Mouse (Mus musculus) frontal cortex, postnatal 10 days (tissue): ENCODE data around the gene Ppat.
"Not testable (repeated sequence)": the region's sequence is repeated elsewhere in the genome, so short reads cannot be mapped to it uniquely, and the experiment has no call there.

ENCODE experiments used
- DNase-seq, 2 experiments: peaks; one replicate each; pipeline ENCODE4 v3.0.0; 2022; ENCODE audit warnings: low spot score in 2 of 2, mixed read lengths in 1 of 2

Gene Ppat

DNA sequence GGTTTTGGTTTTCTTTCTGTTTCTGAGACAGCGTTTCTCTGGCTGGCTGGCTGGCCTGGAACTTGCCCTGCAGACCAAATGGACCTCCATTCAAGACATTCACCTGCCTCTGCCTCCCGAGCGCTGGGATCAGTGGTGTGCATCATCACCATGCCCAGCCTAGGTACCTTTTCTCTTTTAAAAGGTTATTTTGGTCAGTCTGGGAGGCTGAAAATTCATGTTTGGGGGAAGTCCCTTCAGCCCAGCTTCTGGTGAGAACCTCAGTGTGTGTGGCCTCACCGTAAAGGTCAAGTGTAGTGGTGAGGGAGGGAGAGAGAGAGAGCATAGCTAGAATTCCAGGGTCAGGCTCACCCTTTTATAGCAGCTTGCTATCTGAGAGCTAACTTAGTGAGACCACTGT is 3.6 kb downstream of the Ppat start:
- no peak for DNase-seq

DNA sequence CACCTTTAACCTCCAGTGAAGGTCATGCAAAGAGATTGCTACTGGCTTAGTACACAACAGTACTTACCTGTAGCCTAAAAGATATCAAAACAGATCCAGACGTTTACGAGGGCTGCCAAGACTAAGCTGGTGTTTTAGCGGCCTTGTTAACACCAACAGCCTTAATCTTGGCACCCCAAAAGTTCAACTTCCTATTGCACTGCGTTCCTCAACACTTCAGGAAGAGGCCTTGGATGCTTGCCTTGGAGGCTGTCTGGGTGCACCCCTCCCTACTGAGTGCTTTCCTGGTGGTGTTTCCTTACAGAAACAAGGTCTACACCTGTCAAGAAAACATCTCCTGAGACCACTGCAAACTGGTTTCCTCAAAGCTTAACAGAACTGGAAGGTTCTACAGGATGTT is 4.2 kb downstream of the Ppat start:
- no peak for DNase-seq

DNA sequence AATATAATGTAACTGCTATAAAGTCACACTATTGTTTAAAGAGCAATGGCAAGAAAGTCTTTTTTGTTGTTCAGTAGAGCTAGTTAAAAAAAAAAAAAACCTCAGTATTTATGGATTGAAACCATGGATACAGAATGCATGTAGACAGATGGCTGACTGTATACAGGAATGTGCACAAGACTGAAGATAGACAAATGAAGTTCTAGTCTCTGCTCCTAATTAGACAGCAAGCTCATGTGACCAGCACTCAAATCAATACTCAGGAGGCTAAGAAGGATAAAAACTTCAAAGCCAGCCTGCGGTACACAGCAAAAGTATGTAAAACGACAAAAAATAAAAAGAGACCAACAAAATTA is 5.7 kb downstream of the Ppat start:
- DNase-seq = no peak

GRCm38 (mm10) chr5:76944965-76945677 is 6.3 kb downstream of the Ppat start:
- no peak for DNase-seq

DNA sequence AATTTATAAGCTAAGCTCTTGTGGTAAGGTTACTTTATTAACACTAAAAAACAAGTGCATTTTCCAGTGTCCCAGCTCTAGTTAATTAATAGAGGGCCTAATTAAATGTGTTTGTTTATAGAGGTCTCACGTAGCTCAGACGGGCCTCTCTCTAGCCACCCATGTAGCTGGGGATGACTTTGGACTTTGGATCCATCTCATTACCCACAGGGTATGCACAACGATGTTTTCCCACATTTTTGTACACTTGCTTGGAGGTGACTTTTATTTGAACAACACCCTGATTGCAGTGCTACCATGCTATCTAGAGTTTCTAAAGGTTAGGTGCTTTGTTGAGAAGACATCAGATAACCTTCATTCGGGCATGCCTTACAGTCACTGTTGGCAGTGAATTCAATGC is 8.9 kb downstream of the Ppat start:
- no peak for DNase-seq

DNA sequence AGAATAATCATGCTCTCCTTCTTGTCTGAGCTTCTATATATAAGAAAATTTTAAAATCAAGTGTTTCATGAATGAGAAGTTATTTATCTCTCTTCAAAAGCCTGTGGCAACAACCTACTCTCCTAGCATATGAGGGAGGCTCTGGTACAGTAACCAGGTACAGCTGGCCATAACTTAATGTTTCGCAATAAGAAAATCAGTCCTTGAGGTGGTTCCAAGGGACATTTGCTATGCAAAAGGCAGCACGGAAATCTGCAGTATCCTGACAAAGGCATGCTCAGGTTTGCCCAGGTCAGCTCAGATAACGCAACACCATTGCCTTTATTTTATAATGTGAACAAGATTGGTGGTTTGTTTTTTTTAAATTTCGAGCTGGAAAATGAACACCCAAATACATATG is 9.4 kb downstream of the Ppat start:
- DNase-seq = no peak

GRCm38 (mm10) chr5:76939717-76940116 is 11.7 kb downstream of the Ppat start:
- no peak for DNase-seq

- DNase-seq = no peak
These were observed 22.0 kb downstream of the Ppat start for GRCm38 (mm10) chr5:76929180-76929877.

GRCm38 (mm10) chr5:76928124-76928832 is 23.1 kb downstream of the Ppat start:
- DNase-seq = no peak

- DNase-seq = no peak
These were observed 27.1 kb downstream of the Ppat start for GRCm38 (mm10) chr5:76924296-76924695.

DNA sequence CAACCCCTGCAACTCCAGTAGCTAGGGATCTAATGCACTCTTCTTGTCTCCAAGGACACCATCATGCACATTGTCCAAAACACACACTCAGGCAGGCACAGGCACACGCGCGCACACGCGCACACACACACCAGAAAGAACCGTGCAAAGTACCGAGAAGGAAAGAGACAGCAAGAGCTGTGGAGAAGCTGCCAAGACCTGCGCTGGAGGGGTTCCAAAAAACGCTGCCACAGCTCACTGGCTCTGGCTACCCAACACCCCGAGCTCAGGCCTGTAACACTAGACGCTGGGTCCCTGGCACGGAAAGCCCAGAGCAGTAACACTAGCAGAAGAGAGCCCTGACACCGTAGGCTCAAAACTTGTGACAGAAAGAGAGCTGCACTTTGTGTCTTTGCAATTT is 27.9 kb downstream of the Ppat start:
- peak in 1 of 2 experiments; percentile 29 for DNase-seq

GRCm38 (mm10) chr5:76922833-76923232 is 28.5 kb downstream of the Ppat start:
- no peak for DNase-seq

- not testable (repeated sequence) for DNase-seq
These were observed 38.9 kb downstream of the Ppat start for GRCm38 (mm10) chr5:76912522-76912921.

GRCm38 (mm10) chr5:76910807-76911206 is 40.6 kb downstream of the Ppat start:
- no peak for DNase-seq

DNA sequence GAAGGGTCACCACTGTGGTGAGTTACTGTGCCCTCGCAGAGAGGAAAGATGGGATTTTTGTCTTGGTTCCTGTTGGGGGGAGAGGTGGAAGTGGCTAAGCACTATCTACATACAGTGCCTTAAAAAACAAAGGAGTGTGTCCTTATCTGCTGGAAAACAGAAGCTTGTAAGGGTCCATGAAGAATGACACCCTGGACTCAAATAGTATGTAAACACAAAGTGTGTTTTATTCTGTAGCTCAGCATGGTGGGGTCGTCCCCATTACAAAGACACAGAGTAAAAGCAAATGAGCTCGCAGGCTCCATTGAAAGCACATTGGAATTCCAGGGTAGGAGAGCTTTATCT is 45.3 kb downstream of the Ppat start:
- DNase-seq = no peak

DNA sequence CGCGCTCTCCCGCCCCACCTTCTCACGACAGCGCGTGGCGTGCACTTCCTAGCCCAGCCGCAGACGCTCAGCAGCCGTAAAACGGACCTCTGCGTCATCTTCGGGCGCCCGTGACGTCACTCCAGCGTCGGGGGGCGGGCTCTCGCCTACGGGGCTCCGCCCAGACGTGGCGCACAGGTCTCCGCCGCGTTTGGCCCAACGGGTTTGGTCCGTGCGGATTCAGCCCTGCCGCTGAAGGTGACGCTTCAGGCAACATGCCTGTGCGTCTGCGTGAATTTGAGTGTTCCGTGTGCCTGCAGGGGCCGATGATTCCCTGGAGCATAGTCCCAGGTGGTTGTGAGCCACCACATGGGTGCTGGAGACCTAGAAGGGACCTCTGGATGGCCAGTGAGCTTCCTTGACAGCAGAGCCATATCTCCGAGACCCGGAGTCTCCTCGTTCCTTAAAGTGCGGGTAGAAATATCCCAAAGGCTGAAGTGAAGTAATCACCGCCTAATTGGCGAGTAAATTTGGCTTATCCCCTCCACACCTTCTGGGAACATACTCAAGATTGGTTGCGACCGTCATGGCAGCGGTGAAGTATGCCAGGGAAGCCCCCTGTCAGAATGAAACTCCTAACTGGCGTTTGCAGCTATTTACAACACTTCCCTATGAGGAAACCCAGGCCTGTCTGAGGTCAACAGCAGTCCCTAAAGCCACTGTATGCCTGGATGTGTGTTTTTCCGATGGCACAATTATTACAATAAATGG is 45.8 kb downstream of the Ppat start, which contains the start of gene Aasdh:
Aasdh (minus strand) TSS at position 110 of the 750 bp plus-strand sequence.
- peak; percentile 90 to 95 for DNase-seq

GRCm38 (mm10) chr5:76904713-76905404 is 46.5 kb downstream of the Ppat start:
- no peak for DNase-seq

DNA sequence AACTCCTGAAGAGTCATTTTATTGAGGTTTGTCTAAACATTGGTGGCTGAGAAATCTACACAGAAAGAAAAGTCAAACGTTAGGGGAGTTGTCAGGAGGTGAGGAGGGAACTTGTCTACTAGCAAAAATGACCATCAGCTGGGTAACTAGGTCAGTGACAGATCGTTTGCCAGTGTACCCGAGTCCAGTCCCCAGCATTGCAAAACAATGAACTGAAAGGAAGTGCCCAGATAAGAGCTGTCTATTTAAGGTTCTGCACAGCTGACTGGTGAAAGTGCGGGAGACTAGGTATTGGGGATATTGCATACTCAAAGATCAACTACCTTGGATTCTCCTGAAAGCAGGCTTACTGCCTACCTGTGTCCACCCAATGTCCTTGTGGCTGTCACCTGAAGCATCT is 49.2 kb downstream of the Ppat start:
- DNase-seq = no peak

DNA sequence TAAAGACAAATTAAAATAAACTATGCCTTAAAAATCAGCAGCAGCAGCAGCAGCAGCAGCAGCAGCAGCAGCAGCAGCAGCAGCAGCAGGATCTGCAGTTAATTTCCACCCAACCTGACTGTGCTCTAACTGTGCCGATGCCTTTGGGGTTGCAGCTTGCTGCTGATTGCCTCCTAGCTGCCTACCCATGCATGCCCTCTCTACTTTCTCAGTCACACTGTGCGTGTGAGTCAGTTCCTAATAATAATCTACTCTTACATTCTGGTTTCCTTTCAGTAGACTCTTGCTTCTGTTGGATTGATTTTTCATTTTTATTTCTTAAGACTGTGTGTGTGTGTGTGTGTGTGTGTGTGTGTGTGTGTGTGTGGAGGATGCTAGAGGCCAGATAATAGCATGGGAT is 58.3 kb downstream of the Ppat start:
- DNase-seq = no peak

- DNase-seq = no peak
These were observed 58.8 kb downstream of the Ppat start for GRCm38 (mm10) chr5:76892608-76893007.

- DNase-seq = no peak
These were observed 64.4 kb downstream of the Ppat start for GRCm38 (mm10) chr5:76887011-76887410.

DNA sequence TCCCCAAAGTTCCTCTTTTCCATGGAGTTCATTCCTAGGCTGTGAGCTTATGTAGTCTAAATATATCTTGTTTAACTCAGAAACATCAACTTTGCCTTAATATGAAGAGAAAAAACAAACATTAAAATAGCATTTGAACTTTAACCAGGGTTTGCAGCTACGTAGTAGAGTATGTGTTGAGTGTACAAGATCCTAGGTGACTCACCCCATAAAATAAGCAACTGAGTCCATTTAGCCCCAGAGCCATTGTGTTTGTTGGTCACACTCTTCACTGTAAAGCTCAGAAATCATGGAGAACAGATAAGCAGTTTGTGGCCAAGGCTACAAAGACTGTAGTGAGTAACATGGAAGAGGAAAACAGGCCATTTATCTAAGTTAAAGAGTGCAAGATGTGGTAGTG is 67.3 kb downstream of the Ppat start:
- DNase-seq = no peak
